ENCODE assay signal across 13 mouse cellular contexts in genomic region chr9:112231935-112232575, GRCm38 (mm10). TPM values are rescaled to one million over a fixed set of nuclear protein-coding genes. Genes with fewer than 3 reads are reported as not detected.
DNase-seq lines count a peak whose midpoint lies in the region; ATAC-seq and TF ChIP-seq lines count a peak whose summit lies in the region.
"Had no signal": no experiment of that assay in that cellular context is flagged by ENCODE, and none has a peak within 500 bp of the region (broad histone marks: within the 10 kb centered on the region; RNA-seq: fewer than 3 reads in every experiment).

No protein-coding gene starts in this region.

- no peaks in the 10 kb centered on the region for H3K9me3 ChIP-seq in hindbrain, embryonic 13.5 days
- no peaks in the 10 kb centered on the region for H3K9me3 ChIP-seq in hindbrain, embryonic 10.5 days
- H3K9me3 ChIP-seq in midbrain, embryonic 16.5 days (replicated peaks; ENCODE audit: control insufficient read depth, low read length, poor library complexity, severe bottlenecking), result no peaks in the 10 kb centered on the region
- H3K9me3 ChIP-seq: limb, embryonic 10.5 days had no signal

- peak overlapping the region; percentile 91 for H3K4me3 ChIP-seq in cerebellum, adult 2 months (replicated peaks; ENCODE audit: insufficient read depth, low read depth, low read length)
- peak overlapping the region; percentile 65 for H3K4me3 ChIP-seq in hindbrain, embryonic 13.5 days
- no peak overlapping the region for H3K4me3 ChIP-seq in hindbrain, embryonic 10.5 days
- peak overlapping the region; percentile 74 for H3K4me3 ChIP-seq in midbrain, embryonic 16.5 days (ENCODE audit: low read depth, low read length)
- H3K4me3 ChIP-seq: limb, embryonic 10.5 days had no signal

- peak overlapping the region; percentile 93 for H3K9ac ChIP-seq in hindbrain, embryonic 13.5 days
- H3K9ac ChIP-seq in midbrain, embryonic 16.5 days (ENCODE audit: low read depth, low read length), result peak overlapping the region; percentile 45

- H3K4me1 ChIP-seq in cerebellum, adult 2 months (ENCODE audit: control insufficient read depth, insufficient read depth, low read length), result peaks cover 13% of the 10 kb centered on the region
- H3K4me1 ChIP-seq in hindbrain, embryonic 13.5 days (replicated peaks), result peaks cover 11% of the 10 kb centered on the region
- H3K4me1 ChIP-seq in hindbrain, embryonic 10.5 days (replicated peaks), result peaks cover 20% of the 10 kb centered on the region
- H3K4me1 ChIP-seq in midbrain, embryonic 16.5 days (ENCODE audit: control insufficient read depth, insufficient read depth, low read length), result 0 out of 2 replicates have a peak, but pooled peaks cover 3% of the 10 kb centered on the region

- peak overlapping the region; percentile 99 for H3K27ac ChIP-seq in cerebellum, adult 2 months (ENCODE audit: insufficient read depth, low read length)
- peak overlapping the region; percentile 97 for H3K27ac ChIP-seq in hindbrain, embryonic 13.5 days
- no peak overlapping the region for H3K27ac ChIP-seq in hindbrain, embryonic 10.5 days
- peak overlapping the region; percentile 98 for H3K27ac ChIP-seq in midbrain, embryonic 16.5 days (ENCODE audit: low read length)
- H3K27ac ChIP-seq: limb, embryonic 10.5 days had no signal

- peak in 1 of 2 experiments; percentile 67 for DNase-seq in cerebellum, adult 2 months
- no peak for DNase-seq in cerebellum, adult 8-10 months
- DNase-seq in hindbrain, embryonic 10.5 days (ENCODE audit: low spot score), result no peak
- peak; percentile 54 for DNase-seq in brain, embryonic 14.5 days (ENCODE audit: low read depth)
- no peak for DNase-seq in spleen, postnatal 36 days (ENCODE audit: low spot score in 2 of 2)
- DNase-seq in T-cell, adult 2 months (ENCODE audit: low spot score), result no peak
- DNase-seq: heart, postnatal 10 days; kidney, adult 11 months; lung, postnatal 4 days had no signal

- ATAC-seq in hindbrain, embryonic 13.5 days (ENCODE audit: low FRiP score), result no peak
- ATAC-seq in midbrain, embryonic 16.5 days, result no peak

- peak overlapping the region; percentile 84 for H3K4me2 ChIP-seq in hindbrain, embryonic 13.5 days
- peak overlapping the region; percentile 77 for H3K4me2 ChIP-seq in midbrain, embryonic 16.5 days (ENCODE audit: low read length)

- H3K36me3 ChIP-seq in hindbrain, embryonic 13.5 days, result no peaks in the 10 kb centered on the region
- H3K36me3 ChIP-seq in hindbrain, embryonic 10.5 days, result no peaks in the 10 kb centered on the region
- H3K36me3 ChIP-seq in midbrain, embryonic 16.5 days (ENCODE audit: control insufficient read depth, insufficient read depth, low read length), result no peaks in the 10 kb centered on the region
- H3K36me3 ChIP-seq: limb, embryonic 10.5 days had no signal

- peak; percentile 38; the same call in 1 of the 2 replicates for TF ChIP-seq POLR2A in cerebellum, adult 2 months (IDR thresholded peaks at IDR 0.05; ENCODE audit: borderline replicate concordance, insufficient read depth, low read length)
- no peak for TF ChIP-seq POLR2A in brain, embryonic 14.5 days (IDR thresholded peaks at IDR 0.05; ENCODE audit: borderline replicate concordance, extremely low read depth, insufficient read depth, insufficient read length, poor library complexity, severe bottlenecking)

- no peaks in the 10 kb centered on the region for H3K27me3 ChIP-seq in cerebellum, adult 2 months (ENCODE audit: control insufficient read depth, insufficient read depth, low read length)
- H3K27me3 ChIP-seq in hindbrain, embryonic 13.5 days, result peaks cover 16% of the 10 kb centered on the region; the same call in 1 of the 2 replicates
- peaks cover 61% of the 10 kb centered on the region for H3K27me3 ChIP-seq in hindbrain, embryonic 10.5 days (ENCODE audit: insufficient read depth, poor library complexity, severe bottlenecking)
- H3K27me3 ChIP-seq in midbrain, embryonic 16.5 days (ENCODE audit: control insufficient read depth, insufficient read depth, low read depth, low read length), result no peaks in the 10 kb centered on the region

- 12% methylated on average over 8 of the region's 8 CpGs for WGBS in cerebellum, adult 2 months
- 64% methylated on average over 8 of the region's 8 CpGs for WGBS in hindbrain, embryonic 13.5 days
- WGBS in hindbrain, embryonic 10.5 days, result 71% methylated on average over 8 of the region's 8 CpGs
- 49% methylated on average over 8 of the region's 8 CpGs for WGBS in midbrain, embryonic 16.5 days

- no peak for TF ChIP-seq CTCF in cerebellum, adult 2 months (IDR thresholded peaks at IDR 0.05; ENCODE audit: borderline replicate concordance, insufficient read depth, low read depth, low read length)
- TF ChIP-seq CTCF in brain, embryonic 14.5 days (IDR thresholded peaks at IDR 0.05; ENCODE audit: borderline replicate concordance, extremely low read depth, insufficient read depth, insufficient read length), result no peak

RNA-seq across cellular contexts. Expression of gene Arpp21, which starts 3.7 kb away (rescaled TPM):
- 116 and 124 TPM in 2 replicates for polyA plus RNA-seq in cerebellum, adult 2 months (2012; rRNA removed)
- polyA plus RNA-seq in hindbrain, embryonic 13.5 days (2015; fragmentation: Nextera tagmentation; extraction: Ambion mirVana), result 40.2 and 44.0 TPM in 2 replicates
- 2.0 and 2.5 TPM in 2 replicates for polyA plus RNA-seq in hindbrain, embryonic 10.5 days (2016; fragmentation: Nextera tagmentation; extraction: Ambion mirVana)
- 47.1 and 48.1 TPM in 2 replicates for polyA plus RNA-seq in brain, embryonic 14.5 days (2012; rRNA removed)
- 56.9 and 60.3 TPM in 2 replicates for polyA plus RNA-seq in midbrain, embryonic 16.5 days (2015; fragmentation: Nextera tagmentation; extraction: Ambion mirVana)
- polyA plus RNA-seq: gonadal fat pad, adult 2 months had no signal

Comparison
In these comparisons a context has a peak if more than half of its experiments do, and no peak if none do; other contexts are left out.
1. RNA of gene Arpp21, which starts 3.7 kb away (polyA plus RNA-seq): 116 to 124 TPM in cerebellum, adult 2 months, 56.9 to 60.3 TPM in midbrain, embryonic 16.5 days, 47.1 to 48.1 TPM in brain, embryonic 14.5 days and 40.2 to 44.0 TPM in hindbrain, embryonic 13.5 days; 2.0 to 2.5 TPM in hindbrain, embryonic 10.5 days; every median in the first group is over 10 times any median in the second.